Mouse (Mus musculus) limb, embryonic 12.5 days (tissue): ENCODE results near the gene Smarce1. TPM values are rescaled to one million over a fixed set of nuclear protein-coding genes. Genes with fewer than 3 reads are reported as not detected.
"Not testable (repeated sequence)": the region's sequence is repeated elsewhere in the genome, so short reads cannot be mapped to it uniquely, and the experiment has no call there.

Source experiments
- ATAC-seq: fragments of 200-750 bp; cut with Nextera tagmentation; 2 replicates; pipeline ENCODE4 v1.8.0; 2017; ENCODE audit warnings: low read depth, moderate TSS enrichment; ENCODE audit not compliant: insufficient number of reproducible peaks, insufficient read depth, low FRiP score, low TSS enrichment
- H3K27ac ChIP-seq: fragments of 300-500 bp; sonication (generic); 2 replicates; pipeline ENCODE4 v1.5.1; 2016; ENCODE audit warnings: mild to moderate bottlenecking, moderate library complexity
- H3K27me3 ChIP-seq: fragments of 300-500 bp; sonication (generic); 2 replicates; pipeline ENCODE4 v1.6.1; 2016; ENCODE audit warnings: mild to moderate bottlenecking, moderate library complexity
- H3K36me3 ChIP-seq: fragments of 300-500 bp; sonication (generic); 2 replicates; pipeline ENCODE4 v1.6.1; 2016; ENCODE audit warnings: mild to moderate bottlenecking, moderate library complexity
- H3K4me1 ChIP-seq: fragments of 300-500 bp; sonication (generic); replicated peaks from 2 replicates; pipeline ENCODE4 v1.6.1; 2016
- H3K4me2 ChIP-seq: fragments of 300-500 bp; sonication (generic); 2 replicates; pipeline ENCODE4 v1.6.1; 2016; ENCODE audit warnings: mild to moderate bottlenecking, moderate library complexity
- H3K4me3 ChIP-seq: fragments of 300-500 bp; sonication (generic); replicated peaks from 2 replicates; pipeline ENCODE4 v1.5.1; 2016; ENCODE audit warnings: mild to moderate bottlenecking
- H3K9ac ChIP-seq: fragments of 300-500 bp; sonication (generic); replicated peaks from 2 replicates; pipeline ENCODE4 v1.6.1; 2016; ENCODE audit warnings: mild to moderate bottlenecking, moderate library complexity
- H3K9me3 ChIP-seq: fragments of 300-500 bp; sonication (generic); 2 replicates; pipeline ENCODE4 v1.6.1; 2016; ENCODE audit warnings: mild to moderate bottlenecking, moderate library complexity
- WGBS: fragments of 180-500 bp; shearing (Covaris S2); methylation state at CpG from one replicate; pipeline ENCODE4 v1.1.7; 2016; 5-methylcytosine and 5-hydroxymethylcytosine counted together
- polyA plus RNA-seq: library from polyadenylated mRNA; unstranded; fragments of >200 nt; fragmentation: Nextera tagmentation; extraction: Ambion mirVana; gene quantifications from 2 replicates; pipeline ENCODE4 v1.2.1, GENCODE M21; 2016

Gene Smarce1
- polyA plus RNA-seq, 1 experiment from 2014 or later, result 403 TPM

- ATAC-seq, result no peak
- Histone ChIP-seq H3K27me3 (no peaks in the 10 kb centered on the region), H3K36me3 (no peaks in the 10 kb centered on the region), H3K9ac (no peak overlapping the region), H3K4me2 (no peak overlapping the region), H3K4me3 (no peak overlapping the region), H3K9me3 (no peaks in the 10 kb centered on the region), H3K27ac (no peak overlapping the region), H3K4me1 (no peaks in the 10 kb centered on the region)
- 74% methylated on average over 3 of the region's 3 CpGs for WGBS
Observed at GRCm38 (mm10) chr11:99250666-99251065, 19.8 kb upstream of the Smarce1 start.

GRCm38 (mm10) chr11:99250241-99250640 is 19.4 kb upstream of the Smarce1 start:
- Histone ChIP-seq H3K27ac (no peak overlapping the region), H3K9me3 (no peaks in the 10 kb centered on the region), H3K4me1 (no peaks in the 10 kb centered on the region), H3K4me2 (no peak overlapping the region), H3K9ac (no peak overlapping the region), H3K4me3 (no peak overlapping the region), H3K36me3 (no peaks in the 10 kb centered on the region), H3K27me3 (no peaks in the 10 kb centered on the region)
- no peak for ATAC-seq
- WGBS, result 61% methylated on average over 5 of the region's 5 CpGs

- H3K9me3 ChIP-seq, result no peaks in the 10 kb centered on the region
- H3K9ac ChIP-seq, result no peak overlapping the region
- H3K4me3 ChIP-seq, result no peak overlapping the region
- WGBS, result 65% methylated on average over 4 of the region's 4 CpGs
- H3K27ac ChIP-seq, result no peak overlapping the region
- ATAC-seq, result no peak
- H3K4me2 ChIP-seq, result no peak overlapping the region
- peaks cover under 1% of the 10 kb centered on the region; the same call in 1 of the 2 replicates for H3K4me1 ChIP-seq
- no peaks in the 10 kb centered on the region; the same call in 1 of the 2 replicates for H3K27me3 ChIP-seq
- H3K36me3 ChIP-seq, result no peaks in the 10 kb centered on the region
Observed at GRCm38 (mm10) chr11:99249115-99249514, 18.3 kb upstream of the Smarce1 start.

- no peak overlapping the region for H3K27ac ChIP-seq
- no peak overlapping the region for H3K4me2 ChIP-seq
- no peaks in the 10 kb centered on the region for H3K9me3 ChIP-seq
- no peak for ATAC-seq
- no peaks in the 10 kb centered on the region for H3K36me3 ChIP-seq
- H3K4me3 ChIP-seq, result no peak overlapping the region
- H3K27me3 ChIP-seq, result no peaks in the 10 kb centered on the region; the same call in 1 of the 2 replicates
- 93% methylated on average over 4 of the region's 4 CpGs for WGBS
- H3K9ac ChIP-seq, result no peak overlapping the region
- H3K4me1 ChIP-seq, result peaks cover 6% of the 10 kb centered on the region; the same call in 1 of the 2 replicates
Observed at GRCm38 (mm10) chr11:99247916-99248315, 17.1 kb upstream of the Smarce1 start.

- H3K36me3 ChIP-seq, H3K4me3 ChIP-seq, H3K9me3 ChIP-seq, H3K4me1 ChIP-seq, H3K27me3 ChIP-seq, H3K9ac ChIP-seq, ATAC-seq, H3K27ac ChIP-seq, H3K4me2 ChIP-seq: not testable (repeated sequence)
- WGBS, result 47% methylated on average over 3 of the region's 3 CpGs
Observed at GRCm38 (mm10) chr11:99244519-99244918, 13.7 kb upstream of the Smarce1 start.

GRCm38 (mm10) chr11:99243820-99244374 is 13.1 kb upstream of the Smarce1 start, which contains the start of gene Krt222:
TSS of gene Krt222 (minus strand) at chr11:99244085.
- Histone ChIP-seq H3K4me3 (peak within 1 kb of the TSS; percentile 24), H3K9ac (peak within 1 kb of the TSS; percentile 24), H3K36me3 (no peaks in the 10 kb centered on the region), H3K27me3 (no peaks in the 10 kb centered on the region; the same call in 1 of the 2 replicates), H3K27ac (no peak within 1 kb of the TSS), H3K9me3 (no peaks in the 10 kb centered on the region), H3K4me2 (peak within 1 kb of the TSS; percentile 54), H3K4me1 (peaks cover 6% of the 10 kb centered on the region; the same call in 1 of the 2 replicates)
- no peak for ATAC-seq
- 5% methylated on average over 17 of the region's 17 CpGs for WGBS

GRCm38 (mm10) chr11:99243200-99243819 is 12.5 kb upstream of the Smarce1 start:
- no peak overlapping the region for H3K27ac ChIP-seq
- whole genome bisulfite sequencing, result 36% methylated on average over 3 of the region's 3 CpGs
- no peaks in the 10 kb centered on the region; the same call in 1 of the 2 replicates for H3K27me3 ChIP-seq
- peak overlapping the region; percentile 24 for H3K9ac ChIP-seq
- H3K4me3 ChIP-seq, result peak overlapping the region; percentile 24
- ATAC-seq, result no peak
- no peaks in the 10 kb centered on the region for H3K36me3 ChIP-seq
- H3K4me1 ChIP-seq, result peaks cover 6% of the 10 kb centered on the region; the same call in 1 of the 2 replicates
- H3K9me3 ChIP-seq, result no peaks in the 10 kb centered on the region
- H3K4me2 ChIP-seq, result peak overlapping the region; percentile 54

GRCm38 (mm10) chr11:99242056-99242455 is 11.2 kb upstream of the Smarce1 start:
- WGBS, result 71% methylated on average over 5 of the region's 5 CpGs
- Histone ChIP-seq H3K4me1 (peaks cover 6% of the 10 kb centered on the region; the same call in 1 of the 2 replicates), H3K36me3 (no peaks in the 10 kb centered on the region), H3K27ac (no peak overlapping the region), H3K9me3 (no peaks in the 10 kb centered on the region), H3K27me3 (no peaks in the 10 kb centered on the region; the same call in 1 of the 2 replicates), H3K4me2 (no peak overlapping the region), H3K4me3 (no peak overlapping the region), H3K9ac (no peak overlapping the region)
- ATAC-seq, result no peak

GRCm38 (mm10) chr11:99238468-99238867 is 7.7 kb upstream of the Smarce1 start:
- Histone ChIP-seq H3K4me1 (no peaks in the 10 kb centered on the region), H3K4me3 (no peak overlapping the region), H3K27me3 (no peaks in the 10 kb centered on the region), H3K27ac (no peak overlapping the region), H3K36me3 (no peaks in the 10 kb centered on the region), H3K9ac (no peak overlapping the region), H3K4me2 (no peak overlapping the region), H3K9me3 (no peaks in the 10 kb centered on the region)
- 58% methylated on average over 14 of the region's 14 CpGs for WGBS
- no peak for ATAC-seq

- peak overlapping the region; percentile 82 for H3K4me3 ChIP-seq
- no peaks in the 10 kb centered on the region for H3K9me3 ChIP-seq
- no peaks in the 10 kb centered on the region for H3K27me3 ChIP-seq
- peak overlapping the region; percentile 99 for H3K9ac ChIP-seq
- peak overlapping the region; percentile 68 for H3K4me2 ChIP-seq
- H3K4me1 ChIP-seq, result peaks cover 29% of the 10 kb centered on the region
- H3K27ac ChIP-seq, result peak overlapping the region; percentile 99
- H3K36me3 ChIP-seq, result peaks cover 17% of the 10 kb centered on the region
- no peak for ATAC-seq
- WGBS, result 24% methylated on average over 15 of the region's 15 CpGs
Observed at GRCm38 (mm10) chr11:99231049-99231816, 416 bp upstream of the Smarce1 start.

GRCm38 (mm10) chr11:99229641-99230260 is 1.1 kb downstream of the Smarce1 start:
- peak overlapping the region; percentile 99 for H3K9ac ChIP-seq
- H3K27ac ChIP-seq, result peak overlapping the region; percentile 99
- H3K4me1 ChIP-seq, result peaks cover 29% of the 10 kb centered on the region
- no peaks in the 10 kb centered on the region for H3K9me3 ChIP-seq
- no peak for ATAC-seq
- WGBS, result under 1% methylated on average over 31 of the region's 31 CpGs
- peak overlapping the region; percentile 68 for H3K4me2 ChIP-seq
- H3K27me3 ChIP-seq, result no peaks in the 10 kb centered on the region
- peaks cover 31% of the 10 kb centered on the region for H3K36me3 ChIP-seq
- peak overlapping the region; percentile 82 for H3K4me3 ChIP-seq
